Mouse (Mus musculus): ENCODE data around the gene Arhgef26.

The Arhgef26 gene

GRCm38 (mm10) chr3:62454096-62454495 is 116.0 kb downstream of the Arhgef26 start:
- no peak for DNase-seq

GRCm38 (mm10) chr3:62455854-62456253 is 117.7 kb downstream of the Arhgef26 start:
- DNase-seq: peak in 1 of 2 experiments; percentile 15

GRCm38 (mm10) chr3:62458284-62459013 is 120.3 kb downstream of the Arhgef26 start:
- peak; percentile 51 to 74 for DNase-seq

GRCm38 (mm10) chr3:62459483-62459882 is 121.3 kb downstream of the Arhgef26 start:
- no peak for DNase-seq

GRCm38 (mm10) chr3:62464276-62464675 is 126.1 kb downstream of the Arhgef26 start:
- no peak for DNase-seq

- DNase-seq: no peak
These were observed 132.0 kb downstream of the Arhgef26 start for GRCm38 (mm10) chr3:62470179-62470578.

GRCm38 (mm10) chr3:62484340-62484739 is 146.2 kb downstream of the Arhgef26 start:
- no peak for DNase-seq

GRCm38 (mm10) chr3:62492568-62492967 is 154.4 kb downstream of the Arhgef26 start:
- no peak for DNase-seq

GRCm38 (mm10) chr3:62499327-62499726 is 161.2 kb downstream of the Arhgef26 start:
- no peak for DNase-seq

- no peak for DNase-seq
These were observed 167.2 kb downstream of the Arhgef26 start for GRCm38 (mm10) chr3:62505166-62505900.

GRCm38 (mm10) chr3:62506488-62507205 is 168.5 kb downstream of the Arhgef26 start, which contains the start of gene Dhx36:
Dhx36 (minus strand) TSS chr3:62507004.
- peak; percentile 96 to 98 for DNase-seq

- DNase-seq: no peak
These were observed 169.1 kb downstream of the Arhgef26 start for GRCm38 (mm10) chr3:62507206-62507647.

Data from cerebellum, postnatal 25 days (tissue).